Mouse (Mus musculus) embryonic facial prominence, embryonic 11.5 days (tissue): Measurements from ENCODE around the gene Zfp947. TPM values are rescaled to one million over a fixed set of nuclear protein-coding genes. Genes with fewer than 3 reads are reported as not detected.
A peak's percentile ranks its signal among the peaks of the same experiment; 100 is the strongest.
"Not testable (repeated sequence)": the region's sequence is repeated elsewhere in the genome, so short reads cannot be mapped to it uniquely, and the experiment has no call there.

Source experiments
- ATAC-seq: fragments of 200-750 bp; cut with Nextera tagmentation; replicated peaks from 2 replicates; pipeline ENCODE4 v1.8.0; 2017; ENCODE audit warnings: low read depth; ENCODE audit not compliant: insufficient number of reproducible peaks, low FRiP score, low TSS enrichment
- DNase-seq: peaks from one replicate; pipeline ENCODE4 v3.0.0-alpha.2; 2015; ENCODE audit warnings: low spot score
- H3K27ac ChIP-seq: fragments of 300-500 bp; sonication (generic); replicated peaks from 2 replicates; pipeline ENCODE4 v1.5.1; 2014; ENCODE audit warnings: mild to moderate bottlenecking, low read depth, low read length, control low read depth
- H3K27me3 ChIP-seq: fragments of 300-500 bp; sonication (generic); 2 replicates; pipeline ENCODE4 v1.6.1; 2014; ENCODE audit warnings: mild to moderate bottlenecking, low read length, moderate library complexity, mixed read lengths; ENCODE audit not compliant: control insufficient read depth, insufficient read depth
- H3K36me3 ChIP-seq: fragments of 300-500 bp; sonication (generic); replicated peaks from 2 replicates; pipeline ENCODE4 v1.6.1; 2014; ENCODE audit warnings: low read depth, mild to moderate bottlenecking, low read length, moderate library complexity, mixed read lengths; ENCODE audit not compliant: control insufficient read depth, insufficient read depth
- H3K4me1 ChIP-seq: fragments of 300-500 bp; sonication (generic); 2 replicates; pipeline ENCODE4 v1.6.1; 2014; ENCODE audit warnings: low read length, mixed read lengths; ENCODE audit not compliant: control insufficient read depth, insufficient read depth
- H3K4me2 ChIP-seq: fragments of 300-500 bp; sonication (generic); 2 replicates; pipeline ENCODE4 v1.6.1; 2014; ENCODE audit warnings: low read depth, mild to moderate bottlenecking, control low read depth, low read length, moderate library complexity
- H3K4me3 ChIP-seq: fragments of 300-500 bp; sonication (generic); 2 replicates; pipeline ENCODE4 v1.5.1; 2014; ENCODE audit warnings: low read depth, low read length, control low read depth
- H3K9ac ChIP-seq: fragments of 300-500 bp; sonication (generic); replicated peaks from 2 replicates; pipeline ENCODE4 v1.6.1; 2014; ENCODE audit warnings: mild to moderate bottlenecking, control low read depth, low read length
- H3K9me3 ChIP-seq: fragments of 300-500 bp; sonication (generic); replicated peaks from 2 replicates; pipeline ENCODE4 v1.6.1; 2016; ENCODE audit warnings: mild to moderate bottlenecking, low read length, inconsistent platforms, mixed read lengths; ENCODE audit not compliant: control insufficient read depth
- WGBS: fragments of 180-500 bp; shearing (Covaris S2); extraction: QIAGEN DNeasy Blood & Tissue Kit; methylation state at CpG from one replicate; pipeline ENCODE4 v1.1.7; 2014; 5-methylcytosine and 5-hydroxymethylcytosine counted together
- polyA plus RNA-seq: library from polyadenylated mRNA; unstranded; fragments of >200 nt; fragmentation: Nextera tagmentation; extraction: Ambion mirVana; gene quantifications from 2 replicates; pipeline ENCODE4 v1.2.1, GENCODE M21; 2014

Zfp947 gene
- polyA plus RNA-seq, result 3.2 and 4.1 TPM in 2 replicates

GRCm38 (mm10) chr17:22165722-22166294 is at the start of gene Zfp947:
Gene Zfp947, minus strand, starts transcription at chr17:22166190.
- not testable (repeated sequence) for H3K27me3 ChIP-seq, H3K9me3 ChIP-seq, H3K4me1 ChIP-seq, H3K27ac ChIP-seq, H3K36me3 ChIP-seq
- DNase-seq, result peak; percentile 58
- WGBS, result under 1% methylated on average over 16 of the region's 16 CpGs
- peak; percentile 94 for ATAC-seq
- Histone ChIP-seq H3K4me3 (peak within 1 kb of the TSS; percentile 47), H3K4me2 (peak within 1 kb of the TSS; percentile 49), H3K9ac (peak within 1 kb of the TSS; percentile 67)

GRCm38 (mm10) chr17:22165304-22165703 is 686 bp downstream of the Zfp947 start:
- ATAC-seq, result peak; percentile 70
- H3K27ac ChIP-seq, H3K27me3 ChIP-seq, DNase-seq, H3K9me3 ChIP-seq, H3K4me1 ChIP-seq, H3K36me3 ChIP-seq: not testable (repeated sequence)
- peak overlapping the region; percentile 67 for H3K9ac ChIP-seq
- H3K4me2 ChIP-seq, result peak overlapping the region; percentile 49
- peak overlapping the region; percentile 47 for H3K4me3 ChIP-seq
- 8% methylated on average over 3 of the region's 3 CpGs for WGBS

- H3K27ac ChIP-seq, H3K9me3 ChIP-seq, H3K4me3 ChIP-seq, H3K4me1 ChIP-seq, DNase-seq, H3K36me3 ChIP-seq, H3K4me2 ChIP-seq, H3K9ac ChIP-seq, H3K27me3 ChIP-seq, ATAC-seq: not testable (repeated sequence)
- 77% methylated on average over 2 of the region's 4 CpGs for WGBS
These were observed 12.0 kb downstream of the Zfp947 start for GRCm38 (mm10) chr17:22153951-22154350.

- Histone ChIP-seq H3K4me2 (no peak overlapping the region), H3K27ac (no peak overlapping the region), H3K4me1 (no peaks in the 10 kb centered on the region), H3K27me3 (no peaks in the 10 kb centered on the region), H3K4me3 (no peak overlapping the region), H3K9me3 (no peaks in the 10 kb centered on the region), H3K9ac (no peak overlapping the region), H3K36me3 (no peaks in the 10 kb centered on the region)
- ATAC-seq (no peak), DNase-seq (no peak)
These were observed 47.2 kb downstream of the Zfp947 start for GRCm38 (mm10) chr17:22118770-22119169.

Other genes with a start within 250 kb of the Zfp947 start
- 29.4 and 30.9 TPM in 2 replicates for gene Zfp942, start 203.7 kb downstream of the Zfp947 start, polyA plus RNA-seq
- 23.2 and 24.1 TPM in 2 replicates for gene Zfp943, start 203.6 kb downstream of the Zfp947 start, polyA plus RNA-seq
- 3.3 and 5.1 TPM in 2 replicates for gene Zfp994, start 59.4 kb upstream of the Zfp947 start, polyA plus RNA-seq
- 13.9 and 16.5 TPM in 2 replicates for gene CT030661.1, start 148.6 kb upstream of the Zfp947 start, polyA plus RNA-seq
- 19.4 and 21.1 TPM in 2 replicates for gene Zfp944, start 195.2 kb upstream of the Zfp947 start, polyA plus RNA-seq
- gene Zfp758, start 195.3 kb upstream of the Zfp947 start, polyA plus RNA-seq, result 10.4 and 12.0 TPM in 2 replicates